Mouse (Mus musculus) lung, postnatal 4 days (tissue): ENCODE data around the gene Ncor2.
A peak's percentile ranks its signal among the peaks of the same experiment; 100 is the strongest.

ENCODE experiments used
- DNase-seq, 2 experiments: peaks; one replicate each; pipeline ENCODE4 v3.0.0; 2021

The Ncor2 gene

GRCm38 (mm10) chr5:125014497-125014896, 164.5 kb downstream of the Ncor2 start:
- DNase-seq, result peak in 1 of 2 experiments; percentile 74

- DNase-seq, result no peak
Observed at GRCm38 (mm10) chr5:125011628-125012027, 167.4 kb downstream of the Ncor2 start.

- DNase-seq, result no peak
Observed at GRCm38 (mm10) chr5:125011166-125011565, 167.9 kb downstream of the Ncor2 start.

GRCm38 (mm10) chr5:125006896-125007295, 172.1 kb downstream of the Ncor2 start:
- no peak for DNase-seq

- DNase-seq, result no peak
Observed at GRCm38 (mm10) chr5:125005871-125006652, 173.0 kb downstream of the Ncor2 start.

- DNase-seq, result no peak
Observed at GRCm38 (mm10) chr5:125003873-125004255, 175.2 kb downstream of the Ncor2 start.

GRCm38 (mm10) chr5:125002969-125003872, 175.8 kb downstream of the Ncor2 start, which contains the start of gene Rflna:
Gene Rflna (plus strand): TSS chr5:125003221.
- peak; percentile 67 to 75 for DNase-seq

DNA sequence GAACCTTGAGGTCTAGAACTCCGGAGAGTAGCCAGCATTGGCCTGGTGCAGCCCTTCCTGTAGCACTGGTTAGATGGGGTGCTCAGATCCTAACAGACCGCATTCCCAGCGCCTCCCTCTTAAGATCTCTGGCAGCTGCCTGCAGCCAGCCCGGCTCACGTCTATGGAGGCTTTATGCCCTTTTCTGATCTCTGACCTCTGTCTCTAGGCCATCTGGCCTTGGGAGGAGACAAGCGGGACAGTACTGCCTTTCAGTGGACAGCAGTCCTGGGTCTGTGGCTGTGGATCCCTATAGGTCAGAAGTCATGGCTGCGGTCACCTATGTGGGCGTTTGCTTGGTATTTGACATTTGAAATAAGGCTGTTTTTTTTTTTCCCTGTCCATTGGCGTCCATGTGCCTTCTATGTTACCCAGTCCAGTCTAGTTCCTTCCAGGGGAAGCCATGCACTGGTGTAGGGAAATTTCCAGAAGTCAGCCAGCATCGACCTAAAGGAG, 178.2 kb downstream of the Ncor2 start:
- DNase-seq, result no peak

DNA sequence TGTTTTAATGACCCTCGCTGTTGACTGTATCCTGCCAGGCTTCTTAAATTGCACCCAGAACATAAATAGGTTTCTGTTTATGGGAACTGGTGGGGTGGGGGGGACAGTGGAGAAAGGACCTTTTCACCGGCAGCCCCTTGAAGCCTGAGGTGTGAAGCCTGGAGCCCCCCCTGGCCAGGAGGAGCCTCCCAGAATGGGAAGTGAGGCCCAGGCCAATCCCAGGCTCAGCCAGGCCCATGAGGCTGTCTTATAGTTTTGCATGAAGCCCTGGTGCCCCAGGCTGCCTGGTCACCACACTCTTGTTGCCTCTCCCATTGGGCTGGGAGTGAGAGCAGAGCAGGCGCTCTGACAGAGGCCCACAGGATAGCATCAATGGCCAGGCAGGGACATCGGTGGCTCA, 181.1 kb downstream of the Ncor2 start:
- DNase-seq, result no peak

DNA sequence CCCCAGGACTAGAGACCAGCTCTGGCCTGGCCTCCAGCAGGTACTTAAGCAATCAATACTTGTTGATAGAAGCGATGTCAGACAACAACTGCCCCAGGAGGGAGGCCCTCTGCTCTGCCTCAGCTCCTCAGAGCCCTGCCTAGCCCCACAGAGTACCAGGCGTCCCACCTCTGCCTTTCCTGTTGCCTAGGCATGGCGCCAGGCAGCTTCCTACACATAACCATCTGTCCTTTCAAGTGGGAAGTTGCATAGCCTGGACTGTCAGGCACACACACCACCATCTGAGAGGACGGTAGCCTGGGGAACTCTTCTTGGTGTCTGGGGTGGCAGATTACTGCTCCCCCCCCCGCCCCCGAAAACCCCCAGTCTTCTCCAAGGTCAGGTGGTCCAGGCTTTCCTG, 182.2 kb downstream of the Ncor2 start:
- peak; percentile 40 to 60 for DNase-seq

- peak; percentile 40 to 47 for DNase-seq
Observed at GRCm38 (mm10) chr5:124992891-124993290, 186.1 kb downstream of the Ncor2 start.

DNA sequence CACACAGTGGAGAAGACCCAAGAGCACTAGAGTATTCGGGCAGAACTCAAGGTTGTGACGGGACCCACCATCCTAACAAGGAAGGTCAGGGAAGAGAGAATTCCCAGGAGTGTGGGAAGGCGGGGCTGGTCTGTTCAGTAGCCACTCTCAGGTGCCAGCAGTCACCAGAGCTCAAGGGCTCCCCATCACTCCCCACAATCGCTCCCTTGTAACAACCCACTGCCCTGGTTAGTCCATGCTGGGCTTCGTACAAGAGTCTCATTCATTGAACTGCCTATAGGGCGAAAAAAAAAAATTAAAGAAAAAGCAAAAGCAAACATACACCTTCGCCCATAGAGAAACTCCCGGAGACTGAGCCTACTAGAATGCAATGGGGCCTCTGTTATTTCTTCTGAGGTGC, 186.7 kb downstream of the Ncor2 start:
- DNase-seq, result no peak

- DNase-seq, result peak in 1 of 2 experiments; percentile 9
Observed at GRCm38 (mm10) chr5:124989724-124990123, 189.3 kb downstream of the Ncor2 start.

GRCm38 (mm10) chr5:124986656-124987055, 192.4 kb downstream of the Ncor2 start:
- DNase-seq, result no peak

DNA sequence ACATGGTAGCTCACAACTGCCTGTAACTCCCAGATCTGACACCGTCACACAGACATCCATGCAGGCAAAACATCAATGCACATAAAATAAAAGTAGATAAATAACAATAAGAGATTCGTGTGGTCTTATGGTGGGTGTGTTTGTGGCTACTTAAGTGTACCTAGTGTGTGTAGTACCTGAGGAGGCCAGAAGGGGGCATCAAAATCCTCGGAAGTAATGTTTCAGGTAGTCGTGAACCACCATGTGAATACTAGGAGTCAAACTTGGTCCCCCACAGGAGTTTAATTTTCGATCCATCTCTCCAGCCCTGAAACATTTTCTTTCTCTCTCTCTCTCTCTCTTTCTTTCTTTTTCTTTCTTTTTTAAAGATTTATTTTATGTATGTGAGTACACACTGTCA, 192.8 kb downstream of the Ncor2 start:
- no peak for DNase-seq

DNA sequence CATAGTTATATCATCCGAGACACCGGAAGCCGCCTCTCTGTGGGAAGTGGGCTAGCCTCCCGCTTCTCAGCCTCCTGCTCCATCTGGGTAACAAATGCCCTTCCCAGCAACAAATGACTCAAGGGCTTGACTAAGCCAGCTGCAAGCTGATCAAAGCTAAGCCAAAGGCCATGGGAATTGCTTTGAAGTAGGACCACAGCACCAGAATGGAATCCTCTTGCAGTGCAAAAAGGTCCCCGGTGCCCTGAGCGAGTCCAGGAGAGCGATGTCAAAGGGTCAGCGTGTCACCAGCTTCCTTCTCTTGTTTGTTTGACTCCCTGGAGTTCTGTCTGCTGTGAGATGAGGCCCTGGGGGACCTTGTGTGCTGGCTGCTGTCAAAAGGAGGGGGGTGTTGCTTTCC, 209.2 kb downstream of the Ncor2 start:
- peak in 1 of 2 experiments; percentile 66 for DNase-seq
